Mouse (Mus musculus): ENCODE data around the gene Atad3a. TPM values are rescaled to one million over a fixed set of nuclear protein-coding genes. Genes with fewer than 3 reads are reported as not detected.
"Not testable (repeated sequence)": the region's sequence is repeated elsewhere in the genome, so short reads cannot be mapped to it uniquely, and the experiment has no call there.

The Atad3a gene
- polyA plus RNA-seq, 1 experiment from 2014 or later: 78.1 TPM

DNA sequence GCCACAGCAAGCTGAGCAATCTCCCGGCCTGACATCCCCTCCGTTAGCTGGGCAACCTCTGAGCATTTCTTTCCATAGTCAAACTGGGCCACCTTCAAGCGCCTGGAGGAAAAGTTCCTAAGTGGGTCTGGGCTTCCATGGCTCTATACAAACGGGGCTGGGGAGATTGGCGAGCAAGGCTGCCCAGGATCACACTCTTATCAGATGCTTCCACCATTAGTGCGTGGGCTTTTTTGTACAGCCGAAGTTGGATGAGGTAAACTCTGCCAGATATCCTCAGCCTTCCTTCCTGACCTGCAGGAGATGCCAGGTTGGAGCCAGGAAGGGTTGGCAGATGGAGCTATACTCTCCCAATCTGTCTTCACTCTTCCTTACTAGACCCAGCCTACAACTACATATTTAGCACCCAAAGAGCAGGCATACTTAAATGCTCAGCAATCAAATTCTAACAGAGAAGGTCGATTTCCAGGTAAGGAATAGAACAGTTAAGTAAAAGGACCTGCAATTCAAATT lies 14.8 kb downstream of the Atad3a start:
- Histone ChIP-seq H3K27ac (no peak overlapping the region), H3K9ac (no peak overlapping the region), H3K4me2 (no peak overlapping the region), H3K4me3 (no peak overlapping the region), H3K4me1 (replicated peaks) (no peaks in the 10 kb centered on the region), H3K27me3 (no peaks in the 10 kb centered on the region), H3K9me3 (no peaks in the 10 kb centered on the region), H3K36me3 (peaks cover 98% of the 10 kb centered on the region)
- 89% methylated on average over 8 of the region's 8 CpGs for WGBS
- ATAC-seq (ENCODE audit: low FRiP score): no peak

DNA sequence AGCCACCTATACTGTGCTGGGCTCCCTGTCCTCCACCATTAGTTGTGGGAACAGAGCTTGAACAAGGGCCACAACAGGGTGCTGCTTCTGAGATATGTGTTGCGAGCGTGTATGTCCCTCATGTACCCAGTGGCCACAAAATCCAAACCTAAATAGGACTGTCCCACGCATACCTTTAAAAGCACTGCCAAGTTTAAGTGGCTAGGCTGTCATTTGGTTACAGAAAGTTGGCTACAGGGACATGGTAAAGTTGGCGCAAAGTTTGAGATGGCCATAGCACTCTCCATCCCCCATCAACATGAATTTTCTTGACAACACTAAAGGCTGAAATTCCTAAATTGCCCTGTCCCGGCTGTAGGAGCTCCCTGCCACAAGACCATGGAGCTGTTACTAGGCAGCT lies 15.8 kb downstream of the Atad3a start:
- Histone ChIP-seq H3K9me3 (no peaks in the 10 kb centered on the region), H3K9ac (no peak overlapping the region), H3K36me3 (peaks cover 98% of the 10 kb centered on the region), H3K4me1 (replicated peaks) (no peaks in the 10 kb centered on the region; the same call in 1 of the 2 replicates), H3K27me3 (no peaks in the 10 kb centered on the region), H3K4me3 (no peak overlapping the region), H3K27ac (no peak overlapping the region), H3K4me2 (no peak overlapping the region)
- no peak for ATAC-seq (ENCODE audit: low FRiP score)
- 96% methylated on average over 5 of the region's 5 CpGs for WGBS

DNA sequence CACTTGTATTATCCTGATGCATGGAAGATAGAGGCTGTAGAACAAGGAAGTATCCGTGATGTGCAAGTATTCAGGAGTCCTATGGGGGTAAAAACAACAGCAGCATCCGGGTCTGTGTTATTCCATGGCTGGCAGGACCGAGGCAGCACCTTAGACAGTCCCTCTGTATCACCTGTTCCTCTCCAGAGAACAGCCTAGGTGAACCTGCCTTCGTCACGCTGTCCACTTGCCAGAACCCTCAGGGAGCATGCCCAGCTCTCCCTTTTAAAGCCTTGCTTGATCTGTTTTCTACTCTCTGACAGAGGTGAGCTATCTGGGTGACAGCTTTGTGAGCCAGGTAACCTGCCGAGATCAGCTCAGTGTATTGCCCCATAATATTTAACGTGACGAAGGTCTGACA lies 16.4 kb downstream of the Atad3a start:
- H3K9ac ChIP-seq: no peak overlapping the region
- no peak for ATAC-seq (ENCODE audit: low FRiP score)
- H3K4me3 ChIP-seq: no peak overlapping the region
- H3K4me1 ChIP-seq (replicated peaks): no peaks in the 10 kb centered on the region; the same call in 1 of the 2 replicates
- WGBS: 95% methylated on average over 8 of the region's 8 CpGs
- no peaks in the 10 kb centered on the region for H3K9me3 ChIP-seq
- peaks cover 98% of the 10 kb centered on the region for H3K36me3 ChIP-seq
- no peak overlapping the region for H3K4me2 ChIP-seq
- H3K27ac ChIP-seq: no peak overlapping the region
- H3K27me3 ChIP-seq: no peaks in the 10 kb centered on the region

DNA sequence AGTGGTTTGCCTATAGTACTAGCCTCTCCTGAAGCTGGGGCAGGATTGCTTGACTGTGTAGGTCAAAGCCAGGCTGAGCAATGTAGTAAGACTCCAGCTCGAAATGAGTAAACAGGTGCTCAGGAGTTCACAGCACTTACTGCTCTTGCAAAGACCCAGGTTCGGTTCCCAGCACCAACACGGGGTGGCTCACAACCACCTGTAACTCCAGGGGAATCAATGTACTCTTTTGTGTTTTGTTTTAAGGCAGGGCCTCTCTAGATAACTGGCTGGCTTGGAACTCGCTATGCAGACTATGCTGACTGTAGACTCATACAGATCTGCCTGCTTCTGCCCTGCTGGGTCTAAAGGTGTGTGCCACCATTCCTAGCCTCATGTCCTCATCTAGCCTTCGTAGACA lies 18.2 kb downstream of the Atad3a start:
- no peak for ATAC-seq (ENCODE audit: low FRiP score)
- WGBS: 92% methylated on average over 5 of the region's 5 CpGs

DNA sequence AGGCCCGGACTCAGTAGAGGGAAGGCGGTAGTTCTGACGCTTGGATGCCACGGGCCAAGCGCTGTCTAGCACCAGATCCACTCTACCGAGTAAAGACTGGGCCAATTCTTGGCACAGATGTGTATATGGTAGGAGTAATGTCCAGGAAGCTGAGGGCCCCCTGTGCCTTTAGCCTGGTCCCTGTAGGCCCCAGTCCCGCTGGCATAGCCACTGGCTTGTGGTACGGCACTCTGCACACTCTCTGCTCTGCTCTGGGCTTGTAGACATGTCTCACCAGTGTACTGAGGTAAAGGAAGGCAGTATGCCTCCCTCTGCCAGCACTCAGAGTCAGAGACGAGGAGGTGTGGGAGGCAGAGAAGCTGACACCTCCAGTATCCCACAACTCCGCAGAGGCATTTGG lies 20.2 kb downstream of the Atad3a start:
- H3K4me1 ChIP-seq (replicated peaks): peaks cover 24% of the 10 kb centered on the region
- not testable (repeated sequence) for ATAC-seq (ENCODE audit: low FRiP score); H3K27ac ChIP-seq; H3K4me3 ChIP-seq; H3K9me3 ChIP-seq; H3K27me3 ChIP-seq; H3K4me2 ChIP-seq; H3K9ac ChIP-seq
- peaks cover 87% of the 10 kb centered on the region for H3K36me3 ChIP-seq
- 92% methylated on average over 10 of the region's 10 CpGs for WGBS

More for the DNA sequence above, 18.2 kb downstream of the Atad3a start:
- Histone ChIP-seq H3K27me3 (no peaks in the 10 kb centered on the region), H3K9me3 (no peaks in the 10 kb centered on the region), H3K4me1 (replicated peaks) (peaks cover 4% of the 10 kb centered on the region), H3K4me2 (no peak overlapping the region), H3K36me3 (peaks cover 97% of the 10 kb centered on the region), H3K9ac (no peak overlapping the region), H3K27ac (no peak overlapping the region), H3K4me3 (no peak overlapping the region)

DNA sequence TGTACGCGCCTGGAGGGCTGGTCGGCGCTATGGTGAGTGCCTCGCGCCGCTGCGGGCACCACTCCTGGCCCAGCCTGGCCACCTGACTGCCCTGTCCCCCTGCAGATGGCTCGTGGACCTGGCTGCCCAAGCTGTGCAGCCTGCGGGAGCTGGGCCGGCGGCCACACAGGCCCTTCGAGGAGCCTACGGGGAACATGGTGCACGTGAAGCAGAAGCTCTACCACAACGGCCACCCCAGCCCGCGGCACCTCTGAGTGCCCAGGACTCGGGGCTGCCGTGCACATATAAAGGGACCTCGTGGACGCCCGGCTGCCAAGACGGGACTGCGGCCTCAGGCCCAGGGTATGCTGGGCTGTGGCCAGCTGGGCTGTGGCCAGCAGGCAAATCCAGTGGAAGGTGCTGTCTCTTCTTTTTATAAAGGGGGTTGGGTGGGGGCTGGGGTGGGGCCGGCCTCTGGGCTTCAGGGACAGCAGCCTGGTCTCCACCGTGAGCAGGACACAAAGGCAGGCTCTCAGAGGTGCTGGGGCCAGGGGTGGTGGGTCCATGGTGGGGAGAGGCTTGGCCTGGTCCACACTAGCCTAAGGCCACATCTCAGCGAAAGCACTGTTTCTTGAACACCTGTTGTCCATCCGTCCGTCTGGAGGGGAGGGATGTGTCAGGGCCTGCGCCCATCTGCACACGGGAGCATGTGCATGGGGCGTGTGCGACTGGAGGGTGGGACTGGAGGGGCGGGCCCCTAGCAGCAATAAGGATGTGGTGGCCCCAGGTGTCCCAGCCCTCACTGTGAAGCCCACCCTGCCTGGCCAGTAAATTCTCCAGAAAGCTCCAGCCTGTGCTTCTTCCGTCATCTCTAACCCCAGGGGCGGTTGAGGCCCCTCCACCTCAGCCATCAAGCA lies 20.9 kb downstream of the Atad3a start:
- 85% methylated on average over 37 of the region's 37 CpGs for WGBS
- Histone ChIP-seq H3K9ac (no peak overlapping the region), H3K9me3 (no peaks in the 10 kb centered on the region), H3K36me3 (peaks cover 80% of the 10 kb centered on the region), H3K4me1 (replicated peaks) (peaks cover 28% of the 10 kb centered on the region), H3K27ac (no peak overlapping the region), H3K4me2 (no peak overlapping the region), H3K27me3 (no peaks in the 10 kb centered on the region), H3K4me3 (no peak overlapping the region)
- no peak for ATAC-seq (ENCODE audit: low FRiP score)

DNA sequence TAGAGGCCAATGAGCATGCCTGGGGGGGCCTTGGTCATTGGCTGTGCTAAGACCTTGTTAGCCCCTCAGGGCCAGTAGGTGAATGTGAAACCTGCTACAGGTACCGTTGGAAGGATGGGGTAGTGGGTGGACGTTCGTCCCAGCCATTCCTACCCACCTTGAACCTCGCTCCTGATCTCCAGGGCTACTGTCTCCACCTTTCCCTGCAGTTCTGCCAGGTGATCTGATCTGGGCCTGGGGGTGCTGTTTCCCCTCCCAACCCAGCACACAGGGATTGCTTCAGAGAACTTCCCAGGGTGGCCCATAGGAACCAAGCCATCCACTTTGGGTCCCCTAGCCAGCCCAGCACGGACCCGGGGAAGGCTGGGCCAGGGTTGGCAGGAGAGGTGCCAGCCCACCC lies 21.7 kb downstream of the Atad3a start:
- peaks cover 72% of the 10 kb centered on the region for H3K36me3 ChIP-seq
- WGBS: 90% methylated on average over 6 of the region's 6 CpGs

DNA sequence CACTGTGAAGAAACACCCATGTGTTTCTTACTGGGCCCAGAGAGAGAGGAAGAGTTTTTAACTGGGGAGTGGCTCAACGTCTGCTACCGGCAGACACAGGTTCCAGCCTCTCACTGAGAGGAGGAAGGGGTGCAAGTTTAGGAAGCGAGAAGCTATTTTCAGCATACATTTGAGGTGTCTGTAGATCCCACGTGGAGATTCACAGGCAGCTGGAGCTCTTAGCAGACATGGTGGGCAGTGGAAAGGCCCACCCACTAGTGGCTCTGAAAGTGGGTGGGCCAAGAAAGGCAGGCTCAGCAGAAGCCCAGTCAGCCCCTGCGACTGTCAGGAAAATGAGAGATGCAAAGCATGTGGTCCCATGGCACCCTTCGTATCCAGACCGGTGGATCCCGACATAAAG lies 22.6 kb downstream of the Atad3a start:
- no peak overlapping the region for H3K4me2 ChIP-seq
- peaks cover 63% of the 10 kb centered on the region for H3K36me3 ChIP-seq
- no peak for ATAC-seq (ENCODE audit: low FRiP score)
- no peaks in the 10 kb centered on the region for H3K9me3 ChIP-seq
- peaks cover 39% of the 10 kb centered on the region for H3K4me1 ChIP-seq (replicated peaks)
- WGBS: 72% methylated on average over 8 of the region's 8 CpGs
- H3K27ac ChIP-seq: no peak overlapping the region
- 0 out of 2 replicates have a peak overlapping the region, but pooled peaks have one; percentile 24 for H3K9ac ChIP-seq
- H3K27me3 ChIP-seq: no peaks in the 10 kb centered on the region
- no peak overlapping the region for H3K4me3 ChIP-seq

More for the DNA sequence above, 21.7 kb downstream of the Atad3a start:
- H3K9me3 ChIP-seq: no peaks in the 10 kb centered on the region
- H3K4me2 ChIP-seq: no peak overlapping the region
- no peak overlapping the region for H3K9ac ChIP-seq
- no peaks in the 10 kb centered on the region for H3K27me3 ChIP-seq
- H3K4me3 ChIP-seq: no peak overlapping the region
- H3K27ac ChIP-seq: no peak overlapping the region
- no peak for ATAC-seq (ENCODE audit: low FRiP score)
- peaks cover 30% of the 10 kb centered on the region for H3K4me1 ChIP-seq (replicated peaks)

DNA sequence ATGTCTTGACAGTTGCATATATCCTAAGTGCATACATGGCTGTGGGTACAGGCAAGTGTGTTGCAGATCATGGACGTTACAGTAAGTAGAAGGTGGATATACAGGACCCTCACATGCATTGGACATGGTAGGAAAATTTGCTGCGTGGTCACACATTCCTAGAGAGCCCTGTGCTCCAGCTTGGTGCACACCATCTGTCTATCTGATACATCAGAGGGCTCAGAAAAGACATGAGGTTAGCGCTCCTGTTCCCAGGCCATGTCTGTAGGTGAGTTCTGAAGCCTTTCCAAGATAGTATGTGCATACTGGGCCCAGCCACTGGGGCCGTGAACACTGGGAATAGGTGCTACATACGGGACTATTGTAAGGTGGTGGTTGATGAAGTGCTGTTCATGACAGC lies 24.5 kb downstream of the Atad3a start:
- H3K36me3 ChIP-seq: peaks cover 52% of the 10 kb centered on the region
- H3K9me3 ChIP-seq: no peaks in the 10 kb centered on the region
- H3K9ac ChIP-seq: peak overlapping the region; percentile 96; the same call in 1 of the 2 replicates
- H3K27me3 ChIP-seq: no peaks in the 10 kb centered on the region
- WGBS: 89% methylated on average over 5 of the region's 5 CpGs
- peak overlapping the region; percentile 81 for H3K4me3 ChIP-seq
- H3K27ac ChIP-seq: 0 out of 2 replicates have a peak overlapping the region, but pooled peaks have one; percentile 96
- no peak for ATAC-seq (ENCODE audit: low FRiP score)
- peaks cover 41% of the 10 kb centered on the region for H3K4me1 ChIP-seq (replicated peaks)
- H3K4me2 ChIP-seq: peak overlapping the region; percentile 96

DNA sequence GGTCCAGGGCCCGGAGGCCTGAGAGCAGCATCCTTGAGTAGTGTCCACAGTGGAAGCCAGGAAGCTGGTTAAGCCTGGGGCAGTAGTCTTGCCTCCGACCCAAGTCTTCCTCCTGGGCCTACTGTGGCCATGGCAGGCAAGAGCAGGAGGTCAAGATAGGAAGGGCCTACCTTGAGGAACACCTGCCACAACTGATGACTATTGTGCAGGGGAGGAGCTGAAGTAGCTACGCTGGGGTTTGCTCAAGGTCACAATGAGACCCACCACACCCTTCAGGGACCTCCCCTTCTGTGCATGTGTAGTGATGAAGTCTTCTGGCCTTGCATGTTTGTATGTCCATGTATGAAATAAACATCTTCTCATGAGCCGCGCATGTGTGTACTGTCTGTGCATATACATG lies 25.1 kb downstream of the Atad3a start:
- Histone ChIP-seq H3K9ac (peak overlapping the region; percentile 96), H3K36me3 (peaks cover 46% of the 10 kb centered on the region), H3K9me3 (no peaks in the 10 kb centered on the region), H3K4me1 (replicated peaks) (peaks cover 41% of the 10 kb centered on the region), H3K27ac (peak overlapping the region; percentile 96), H3K4me2 (peak overlapping the region; percentile 96), H3K4me3 (peak overlapping the region; percentile 81), H3K27me3 (no peaks in the 10 kb centered on the region)
- WGBS: 71% methylated on average over 5 of the region's 5 CpGs
- 0 out of 2 replicates have a peak, but pooled peaks have one; percentile 3 for ATAC-seq (ENCODE audit: low FRiP score)

DNA sequence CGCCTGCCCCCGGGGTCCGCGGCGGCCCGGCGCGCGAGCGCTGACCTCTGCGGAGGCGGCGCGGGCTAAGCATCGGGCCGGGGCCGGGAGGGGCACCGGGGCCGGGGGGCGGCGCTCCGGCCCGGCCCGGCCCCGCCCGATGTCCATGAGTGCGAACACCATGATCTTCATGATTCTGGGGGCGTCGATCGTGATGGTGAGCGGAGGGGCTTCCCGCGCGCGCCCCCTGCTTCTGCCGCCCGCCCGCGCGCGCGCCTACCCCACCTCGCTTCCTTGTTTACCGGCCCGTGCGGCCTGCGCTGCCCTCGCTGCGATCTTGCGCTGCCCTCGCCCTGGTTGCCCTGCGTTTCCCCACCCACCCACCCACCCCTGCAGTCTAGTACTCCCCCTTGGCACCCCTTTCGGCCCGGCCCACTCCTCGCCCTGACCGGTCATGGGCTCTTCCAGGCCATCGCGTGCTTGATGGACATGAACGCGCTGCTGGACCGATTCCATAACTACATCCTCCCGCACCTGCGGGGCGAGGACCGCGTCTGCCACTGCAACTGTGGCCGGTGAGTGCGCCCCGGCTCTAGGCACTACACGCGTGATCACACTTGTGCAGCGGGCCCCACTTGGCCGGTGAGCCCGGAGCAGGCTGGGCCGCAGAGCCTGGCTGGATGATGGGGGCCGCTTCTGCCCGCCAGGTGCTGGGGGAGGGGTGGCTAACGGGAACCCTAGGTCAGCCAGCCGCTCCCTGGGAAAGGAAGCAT lies 25.8 kb downstream of the Atad3a start:
- H3K4me2 ChIP-seq: peak overlapping the region; percentile 96
- H3K4me1 ChIP-seq (replicated peaks): peaks cover 41% of the 10 kb centered on the region
- 0% methylated on average over 50 of the region's 79 CpGs for whole genome bisulfite sequencing
- ATAC-seq (ENCODE audit: low FRiP score): peak; percentile 61
- H3K27me3 ChIP-seq: no peaks in the 10 kb centered on the region
- H3K36me3 ChIP-seq: peaks cover 39% of the 10 kb centered on the region
- H3K9ac ChIP-seq: peak overlapping the region; percentile 96
- peak overlapping the region; percentile 96 for H3K27ac ChIP-seq
- no peaks in the 10 kb centered on the region for H3K9me3 ChIP-seq
- H3K4me3 ChIP-seq: peak overlapping the region; percentile 81

DNA sequence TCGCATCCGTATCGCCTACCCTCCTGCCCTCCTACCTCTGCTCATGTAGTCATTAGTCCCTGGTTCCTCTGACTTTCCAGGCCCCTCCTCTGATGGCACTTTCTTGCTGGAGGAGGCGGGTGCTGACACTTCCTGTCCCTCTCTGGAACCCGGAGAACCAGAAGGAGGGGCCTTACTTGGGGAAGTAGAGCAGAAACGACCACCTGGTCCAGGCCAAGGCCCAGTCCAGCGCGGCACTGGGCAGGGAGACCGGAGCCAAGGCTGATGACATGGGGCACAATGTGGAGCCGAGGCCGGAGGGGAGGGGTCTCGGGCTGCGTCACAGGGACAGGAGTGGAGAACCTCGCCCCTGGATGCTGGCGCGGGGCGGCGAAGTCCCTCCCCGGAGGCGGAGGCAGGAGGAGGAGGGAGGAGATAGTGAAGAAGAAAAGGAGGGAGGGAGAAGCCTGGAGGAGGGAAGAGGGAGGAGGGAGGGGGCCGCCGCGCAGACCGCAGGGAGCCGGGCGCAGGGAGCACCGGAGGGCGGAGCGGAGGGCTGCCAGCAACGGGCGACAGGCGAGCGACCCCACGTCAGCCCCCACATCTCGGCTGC lies 26.4 kb downstream of the Atad3a start, which contains the start of gene Tmem240:
TSS of gene Tmem240 (plus strand) at position 451 of the 592 bp plus-strand sequence.
- H3K9me3 ChIP-seq: no peaks in the 10 kb centered on the region
- H3K9ac ChIP-seq: peak within 1 kb of the TSS; percentile 96
- peak within 1 kb of the TSS; percentile 96 for H3K4me2 ChIP-seq
- H3K4me3 ChIP-seq: peak within 1 kb of the TSS; percentile 81
- peaks cover 32% of the 10 kb centered on the region for H3K36me3 ChIP-seq
- H3K4me1 ChIP-seq (replicated peaks): peaks cover 41% of the 10 kb centered on the region
- H3K27ac ChIP-seq: peak within 1 kb of the TSS; percentile 96
- peak; percentile 94 for ATAC-seq (ENCODE audit: low FRiP score)
- under 1% methylated on average over 33 of the region's 35 CpGs for WGBS
- H3K27me3 ChIP-seq: no peaks in the 10 kb centered on the region

Data from hindbrain, embryonic 13.5 days (tissue).